Mouse (Mus musculus) cerebellum, postnatal 10 days (tissue): ENCODE measurements at regions not wholly inside any gene's neighbourhood (a gene's known extent, or its start where the extent isn't known, plus 50 kb on each side); places are given as distances from the start of the nearest gene placed in this dataset.

ENCODE experiments used
- DNase-seq, 2 experiments: peaks; one replicate each; pipeline ENCODE4 v3.0.0; 2021; ENCODE audit warnings: mixed read lengths in 2 of 2

- DNase-seq = no peak
Measured at GRCm38 (mm10) chr8:60372681-60373398, 130.2 kb downstream of the Gm10283 start.

DNA sequence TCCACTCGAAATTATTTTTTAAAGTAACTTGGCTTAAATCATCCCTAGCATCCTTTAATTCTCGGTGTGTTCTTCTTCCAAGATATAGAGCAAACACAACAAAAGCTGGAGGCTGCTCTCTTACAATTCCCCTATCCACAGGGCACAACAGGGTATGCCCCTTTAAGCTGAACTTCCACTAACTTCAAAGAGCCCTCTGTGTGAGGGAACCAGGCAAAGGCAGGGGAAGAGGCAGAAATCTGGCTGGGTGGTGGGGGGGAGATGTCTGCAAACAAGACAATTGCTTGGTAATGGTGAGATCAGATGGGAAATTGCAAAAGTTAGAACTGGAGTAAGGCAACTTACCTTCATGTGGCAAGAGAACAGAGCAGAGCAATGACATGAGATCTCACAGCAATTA is 154.7 kb downstream of the Gm10283 start:
- DNase-seq = no peak

- DNase-seq = peak in 1 of 2 experiments; percentile 3
Measured at GRCm38 (mm10) chr8:60345830-60346420, 157.1 kb downstream of the Gm10283 start.

- no peak for DNase-seq
Measured at GRCm38 (mm10) chr8:60315478-60315877, 187.5 kb downstream of the Gm10283 start.

DNA sequence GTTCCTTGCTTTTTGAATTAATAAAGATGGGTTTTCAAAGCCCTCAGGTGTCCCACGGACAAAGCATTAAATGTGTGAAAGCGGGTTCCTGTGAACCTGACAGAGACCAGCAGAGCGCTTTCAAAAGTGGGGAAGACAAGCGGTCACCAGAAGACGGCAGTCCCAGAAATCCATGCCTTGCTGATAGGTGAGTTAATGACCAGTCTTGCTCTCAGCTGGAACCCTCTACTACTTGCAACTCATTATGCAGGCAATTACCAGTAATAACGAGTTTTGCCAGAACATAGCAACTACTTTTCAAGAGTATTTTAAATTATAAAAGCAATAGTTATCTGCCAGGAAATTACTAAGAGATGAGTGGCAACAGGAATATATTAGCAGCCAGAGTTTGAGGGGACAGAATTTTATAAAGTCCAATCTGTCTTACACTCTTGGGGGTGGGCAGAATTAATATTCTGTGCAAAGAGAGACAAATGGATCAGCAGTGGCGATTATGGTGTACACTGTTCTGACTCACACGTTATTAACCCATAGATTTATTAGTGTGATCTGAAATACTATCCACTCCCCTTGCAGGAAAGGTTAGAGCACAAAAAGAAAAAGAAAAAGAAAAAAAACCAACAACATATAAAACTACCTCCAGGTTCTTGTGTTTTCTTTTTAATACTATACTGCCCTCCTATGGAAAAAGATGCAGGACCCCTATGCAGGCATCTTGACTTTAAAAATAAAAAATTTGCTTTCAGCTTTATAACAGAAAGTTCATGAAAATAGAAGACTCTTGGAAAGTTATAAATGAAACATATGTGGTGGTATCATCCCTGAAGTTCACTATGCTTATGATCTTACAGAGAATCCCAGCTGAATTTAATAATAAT is 188.8 kb downstream of the Gm10283 start:
- no peak for DNase-seq

- DNase-seq = no peak
Measured at GRCm38 (mm10) chr8:60310136-60310535, 192.9 kb downstream of the Gm10283 start.

DNA sequence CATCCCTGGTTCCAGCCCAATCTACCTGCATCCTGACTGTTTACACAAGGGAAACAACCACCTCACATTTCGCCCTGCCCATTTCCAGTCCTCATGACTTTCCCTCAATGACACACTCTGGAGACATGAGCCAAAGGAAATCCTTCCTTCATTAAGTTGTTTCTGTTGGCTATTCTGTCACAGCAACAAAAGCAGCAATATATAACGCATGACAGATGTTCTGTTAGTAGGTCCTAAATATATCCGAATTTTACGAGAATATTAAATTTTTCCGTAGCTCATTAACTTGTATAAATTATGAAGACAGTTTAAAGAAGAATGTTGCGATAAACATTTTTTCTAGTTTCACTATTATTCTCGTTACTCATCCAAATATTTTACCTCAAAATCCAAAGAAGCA is 201.7 kb downstream of the Gm10283 start:
- DNase-seq = no peak

- DNase-seq = no peak
Measured at GRCm38 (mm10) chr8:60277211-60277801, 225.7 kb downstream of the Gm10283 start.

GRCm38 (mm10) chr8:60250341-60250740 is 252.7 kb downstream of the Gm10283 start:
- peak in 1 of 2 experiments; percentile 12 for DNase-seq

- DNase-seq = no peak
Measured at GRCm38 (mm10) chr8:60249704-60250103, 253.3 kb downstream of the Gm10283 start.

GRCm38 (mm10) chr8:60247601-60248000 is 255.4 kb downstream of the Gm10283 start:
- DNase-seq = no peak

DNA sequence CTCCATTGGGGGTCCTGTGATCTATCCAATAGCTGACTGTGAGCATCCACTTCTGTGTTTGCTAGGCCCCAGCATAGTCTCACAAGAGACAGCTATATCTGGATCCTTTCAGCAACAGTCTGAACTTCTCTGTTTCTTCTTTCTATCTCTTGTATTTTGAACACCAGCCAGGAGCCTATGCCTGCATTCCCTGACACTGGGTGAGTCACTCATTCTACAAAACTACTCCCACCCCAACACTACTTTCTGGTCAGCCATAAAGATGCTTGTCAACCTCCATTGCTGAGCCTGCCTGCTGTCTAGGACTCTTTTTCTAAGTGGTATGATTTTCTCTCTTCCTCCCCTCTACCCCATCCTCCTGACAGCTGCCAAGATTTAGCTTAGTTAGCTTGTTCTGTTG is 261.6 kb downstream of the Gm10283 start:
- no peak for DNase-seq

DNA sequence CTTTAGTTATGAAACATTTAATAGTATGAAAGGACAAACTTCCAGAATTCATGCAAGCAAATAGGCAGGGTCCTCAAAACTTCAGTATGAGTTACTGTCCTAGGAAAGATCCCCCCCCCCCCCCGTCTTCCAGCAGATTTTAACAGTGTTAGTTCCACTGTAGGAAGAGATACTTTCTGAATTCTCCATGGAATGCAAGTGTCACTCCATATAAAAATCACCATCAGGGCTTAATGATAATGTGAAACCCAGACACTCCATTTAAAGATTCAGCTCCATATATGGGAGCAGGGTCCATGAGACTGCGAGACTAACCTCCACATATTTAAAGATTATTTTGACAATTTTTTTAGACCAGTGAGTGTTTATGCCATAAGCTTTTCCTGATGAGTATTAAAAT is 282.1 kb downstream of the Gm10283 start:
- no peak for DNase-seq

DNA sequence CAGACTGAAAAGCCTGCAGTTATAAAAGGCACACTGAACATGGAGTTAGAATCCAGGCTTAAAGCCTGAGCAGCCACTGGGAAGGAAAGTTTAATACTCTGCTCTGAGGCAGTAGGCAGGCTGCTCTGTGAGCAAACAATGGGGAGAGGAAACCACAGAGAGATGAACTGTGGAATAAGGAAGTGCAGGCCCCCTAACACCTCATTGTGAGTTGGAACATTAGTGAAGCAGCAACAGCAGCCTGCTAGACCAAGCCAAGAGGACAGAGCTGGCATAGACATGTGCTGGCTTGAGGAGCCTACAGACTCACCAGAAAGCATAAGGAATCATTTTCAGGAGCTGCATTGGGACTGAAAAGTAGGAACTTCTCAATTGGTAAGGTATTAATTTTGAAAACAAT is 307.4 kb downstream of the Gm10283 start:
- DNase-seq = no peak

- no peak for DNase-seq
Measured at GRCm38 (mm10) chr8:60167716-60168272, 335.2 kb downstream of the Gm10283 start.
